Mouse (Mus musculus) cerebellum, postnatal 4 days (tissue): ENCODE measurements around the gene Zmynd19.
A peak's percentile ranks its signal among the peaks of the same experiment; 100 is the strongest.
"Not testable (repeated sequence)": the region's sequence is repeated elsewhere in the genome, so short reads cannot be mapped to it uniquely, and the experiment has no call there.

Source experiments
- DNase-seq, 2 experiments: peaks; one replicate each; pipeline ENCODE4 v3.0.0; 2022; ENCODE audit warnings: low spot score in 2 of 2, mixed read lengths in 1 of 2

Gene Zmynd19

DNA sequence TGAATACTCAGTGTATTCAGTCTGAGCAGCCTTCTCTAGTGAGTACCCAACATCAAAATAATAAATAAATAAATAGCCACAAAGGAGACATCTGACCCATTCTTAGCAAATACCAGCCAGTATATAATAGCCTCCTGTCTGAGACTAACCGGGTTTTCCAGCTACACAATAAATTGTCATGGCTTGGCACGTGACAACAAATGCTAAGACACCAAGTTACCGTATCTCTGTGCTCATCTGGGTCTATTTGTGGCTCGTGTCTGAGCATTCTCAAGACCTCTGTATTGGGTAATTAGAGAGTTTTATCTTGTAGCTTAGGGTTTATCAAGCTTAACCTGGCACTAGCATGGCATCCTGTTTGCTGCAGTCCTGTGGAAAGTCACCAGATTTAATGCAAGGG, 7.5 kb upstream of the Zmynd19 start:
- no peak for DNase-seq

DNA sequence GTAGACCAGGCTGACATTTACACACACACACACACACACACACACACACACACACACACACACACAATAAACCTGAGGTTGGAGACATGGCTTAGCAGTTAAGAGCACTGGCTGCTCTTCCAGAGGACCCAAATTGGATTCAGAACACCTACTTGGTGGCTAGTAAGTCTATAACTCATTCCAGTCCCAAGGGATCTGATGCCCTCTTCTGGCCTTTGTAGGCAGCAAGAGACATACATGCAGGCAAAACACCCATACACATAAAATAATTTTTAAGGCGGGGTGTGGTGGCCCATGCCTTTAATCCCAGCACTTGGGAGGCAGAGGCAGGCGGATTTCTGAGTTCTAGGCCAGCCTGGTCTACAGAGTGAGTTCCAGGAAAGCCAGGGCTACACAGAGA, 5.3 kb upstream of the Zmynd19 start:
- not testable (repeated sequence) for DNase-seq

DNA sequence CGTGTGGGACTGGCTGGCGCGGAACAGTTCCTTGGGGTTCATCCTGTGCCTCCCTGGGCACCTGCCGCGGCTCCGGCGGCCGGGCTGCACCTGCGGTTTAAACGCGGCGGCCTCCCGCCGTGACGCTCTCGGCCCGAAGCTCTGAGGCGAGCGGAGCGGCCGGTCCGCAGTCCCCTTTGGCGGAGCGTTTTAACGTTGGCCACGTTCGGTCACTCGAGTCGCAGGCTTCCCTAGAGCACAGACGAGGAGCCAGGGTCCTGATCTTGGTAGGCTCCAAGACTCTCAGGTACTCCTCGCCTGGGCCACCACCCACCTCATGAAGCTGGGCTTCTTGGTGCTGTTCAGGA, 570 bp downstream of the Zmynd19 start:
- DNase-seq: no peak

DNA sequence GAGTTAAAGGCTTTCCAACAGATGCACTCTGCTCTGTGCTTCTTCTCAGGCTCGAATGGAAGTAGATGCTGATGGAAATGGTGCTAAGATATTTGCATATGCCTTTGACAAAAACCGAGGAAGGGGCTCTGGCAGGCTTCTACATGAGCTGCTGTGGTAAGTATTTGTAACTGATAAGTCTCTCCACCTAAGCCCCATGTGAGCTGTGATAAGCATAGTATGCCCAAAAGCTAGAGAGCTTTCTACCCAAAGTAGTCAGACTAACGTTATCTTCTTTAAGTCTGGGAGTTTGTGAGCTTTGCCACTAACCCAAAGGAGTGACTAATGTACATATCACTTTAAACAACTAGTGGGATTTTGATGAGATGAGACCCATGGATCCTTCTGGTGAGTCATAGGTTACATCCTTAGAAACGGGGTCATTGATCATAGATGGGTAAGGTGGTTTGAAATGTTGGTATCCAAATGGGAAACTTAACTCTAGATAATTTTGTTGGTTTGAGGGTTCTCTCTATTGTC, 3.0 kb downstream of the Zmynd19 start:
- no peak for DNase-seq

DNA sequence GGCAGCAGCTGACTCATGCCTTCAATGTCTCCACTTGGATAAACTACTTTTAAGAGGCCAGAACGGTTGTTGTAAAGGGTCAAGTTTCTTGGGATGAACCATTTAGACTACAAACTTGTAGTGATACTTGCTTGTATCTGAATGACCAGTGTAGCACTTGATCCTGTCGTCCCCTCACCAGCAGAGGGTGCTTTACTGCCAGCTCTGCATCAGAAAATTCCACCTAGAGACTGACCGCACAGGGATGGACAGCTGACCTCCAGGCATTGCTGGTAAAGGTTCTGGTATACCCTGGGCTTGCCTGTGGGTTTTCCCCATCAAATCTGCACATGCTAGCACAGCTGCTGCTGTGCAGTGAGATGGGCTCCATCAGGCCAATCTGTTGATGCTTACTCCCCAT, 11.3 kb downstream of the Zmynd19 start:
- DNase-seq: peak in 1 of 2 experiments; percentile 13

DNA sequence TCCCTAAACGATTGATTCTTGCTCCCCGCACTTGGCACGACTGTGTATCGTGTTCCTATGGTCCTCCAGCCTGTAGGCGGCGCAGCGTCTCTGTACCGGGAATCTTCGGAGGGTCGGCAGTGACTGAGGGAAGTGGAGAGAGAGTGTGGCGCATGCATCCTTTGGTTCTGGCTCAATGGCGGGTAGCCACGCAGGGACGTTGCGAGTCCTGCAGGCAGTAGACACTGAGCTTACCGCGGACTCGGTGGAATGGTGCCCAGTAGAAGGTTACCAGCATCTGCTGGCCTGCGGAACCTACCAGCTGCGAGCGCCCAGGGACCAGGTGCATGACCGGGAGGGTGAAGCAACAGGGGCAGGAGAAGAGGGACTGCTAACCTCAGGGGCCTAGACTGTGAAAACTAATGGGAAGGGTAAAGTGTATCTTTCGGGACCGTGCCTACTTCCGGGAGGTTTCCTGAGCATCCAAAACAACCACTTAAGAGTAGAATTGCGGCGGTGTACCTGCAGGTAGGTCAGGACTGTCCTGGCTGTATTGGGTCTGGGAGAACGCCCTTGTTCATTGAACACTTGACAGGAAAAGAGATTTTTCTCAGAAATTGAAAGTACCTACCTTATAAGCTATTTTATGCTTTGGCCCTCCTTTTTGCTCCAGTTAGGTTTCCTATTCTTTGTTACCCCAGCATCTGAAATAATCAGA, 12.9 kb downstream of the Zmynd19 start, which contains the start of gene Dph7:
Dph7 (plus strand) TSS at position 97 of the 697 bp plus-strand sequence.
- DNase-seq: peak; percentile 70 to 89

DNA sequence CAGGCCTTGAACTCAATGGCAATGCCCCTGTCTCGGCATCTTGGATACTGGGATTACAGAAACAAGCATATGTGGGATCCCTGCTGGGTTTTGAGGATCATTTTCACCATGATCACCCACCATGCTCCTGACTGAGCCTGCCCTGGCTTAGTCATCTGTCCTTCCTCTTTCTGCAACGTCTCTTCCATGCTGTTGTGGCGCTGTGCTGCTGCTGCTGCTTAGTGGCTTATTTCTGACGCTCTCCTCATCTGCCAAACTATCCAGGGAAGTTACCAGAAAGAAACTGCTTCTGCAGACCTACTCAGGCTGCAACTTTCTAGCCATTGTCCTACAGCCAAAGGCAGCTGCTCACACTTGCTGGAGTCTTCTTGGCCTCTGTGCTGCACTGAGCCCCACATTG, 20.8 kb downstream of the Zmynd19 start:
- no peak for DNase-seq

DNA sequence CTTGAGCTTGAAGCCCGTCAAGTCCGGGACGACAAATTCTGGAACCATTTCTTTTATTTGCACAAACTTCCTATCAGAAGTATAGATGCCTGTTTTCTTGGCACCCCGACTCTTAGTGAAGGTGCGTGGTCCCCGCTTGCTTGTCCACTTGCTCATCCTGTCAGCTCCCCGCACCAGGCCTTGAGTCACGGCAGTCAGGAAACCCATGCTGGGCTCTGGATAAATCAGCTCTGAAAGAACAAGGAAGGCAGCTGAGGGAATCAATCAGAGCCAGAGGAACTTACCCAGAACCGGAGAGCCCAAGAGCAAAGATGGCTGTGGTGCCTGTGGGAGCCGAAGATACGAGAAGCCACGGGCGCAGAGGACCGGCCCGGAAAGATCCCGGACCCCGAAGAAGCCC, 24.9 kb downstream of the Zmynd19 start:
- not testable (repeated sequence) for DNase-seq

DNA sequence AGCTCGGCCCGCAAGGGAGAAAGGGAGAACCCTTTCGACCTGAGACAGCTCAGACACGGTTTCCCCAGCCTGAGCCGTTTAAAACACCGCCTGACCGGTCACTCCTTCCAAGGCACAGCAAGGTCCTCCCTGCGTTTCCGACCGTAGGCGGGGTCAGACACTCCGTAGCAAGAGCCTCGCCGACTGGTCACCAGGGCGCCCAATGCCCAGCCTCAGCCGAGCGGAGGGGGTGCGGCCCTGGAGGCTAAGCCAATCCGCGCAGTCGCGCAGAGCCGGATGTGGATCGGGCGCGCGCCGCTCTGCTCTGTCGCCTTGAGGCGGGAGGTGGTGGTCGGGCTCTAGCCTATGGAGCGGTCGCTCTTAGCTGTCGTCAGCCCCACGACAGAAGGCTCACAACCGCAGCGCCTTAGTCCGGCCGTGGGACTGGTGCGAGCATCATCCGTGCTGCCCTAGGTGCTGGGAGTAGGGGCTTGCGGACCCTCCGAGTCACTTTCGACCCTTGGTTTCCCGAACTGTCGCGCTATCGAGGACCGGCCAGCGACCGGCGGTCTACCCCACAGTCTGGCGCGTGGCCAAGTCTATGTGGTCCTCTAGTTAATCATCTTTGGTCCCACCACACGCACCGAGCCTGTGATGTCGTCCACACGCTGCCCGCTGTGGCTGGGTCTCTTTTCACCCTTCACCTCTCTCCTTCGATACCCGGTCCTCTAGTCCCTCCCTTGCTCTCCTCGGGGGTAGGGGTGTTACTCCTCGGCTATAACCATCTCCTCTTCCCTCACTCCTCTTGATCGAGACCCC, 25.5 kb downstream of the Zmynd19 start, which contains the start of gene Mrpl41:
Mrpl41 (minus strand) TSS at position 193 of the 798 bp plus-strand sequence.
- peak; percentile 88 to 96 for DNase-seq

DNA sequence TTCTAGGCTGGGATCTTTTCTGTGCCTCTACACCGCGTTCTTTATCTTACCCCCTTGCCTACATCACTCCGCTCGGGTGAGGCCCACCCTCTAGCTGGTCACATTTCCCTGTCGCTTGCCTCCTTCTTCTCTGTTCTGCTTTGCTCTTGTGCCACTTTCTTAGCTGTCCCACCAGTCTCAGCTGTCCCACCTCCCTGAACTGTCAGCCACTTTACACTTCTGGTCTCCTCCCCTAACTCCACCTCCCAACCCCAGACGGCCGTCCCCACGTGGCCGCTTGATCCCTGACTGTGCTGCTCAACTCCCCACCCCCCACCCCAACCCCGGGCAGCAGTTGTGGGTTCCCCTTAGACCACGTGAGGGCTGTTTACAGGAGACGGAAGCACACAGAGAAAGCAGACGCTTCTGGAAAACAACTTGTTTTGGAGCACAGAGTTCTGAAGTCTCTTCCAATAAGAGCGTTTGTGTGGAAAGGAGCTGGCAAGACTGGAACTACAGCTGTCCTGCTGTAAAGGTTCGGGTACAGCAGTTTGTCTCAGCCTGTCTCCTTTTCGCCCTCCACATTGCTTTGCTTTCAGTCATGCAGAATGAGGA, 26.2 kb downstream of the Zmynd19 start, which contains the start of gene Pnpla7:
Pnpla7 (plus strand) TSS at position 330 of the 594 bp plus-strand sequence.
- peak in 1 of 2 experiments; percentile 46 for DNase-seq

DNA sequence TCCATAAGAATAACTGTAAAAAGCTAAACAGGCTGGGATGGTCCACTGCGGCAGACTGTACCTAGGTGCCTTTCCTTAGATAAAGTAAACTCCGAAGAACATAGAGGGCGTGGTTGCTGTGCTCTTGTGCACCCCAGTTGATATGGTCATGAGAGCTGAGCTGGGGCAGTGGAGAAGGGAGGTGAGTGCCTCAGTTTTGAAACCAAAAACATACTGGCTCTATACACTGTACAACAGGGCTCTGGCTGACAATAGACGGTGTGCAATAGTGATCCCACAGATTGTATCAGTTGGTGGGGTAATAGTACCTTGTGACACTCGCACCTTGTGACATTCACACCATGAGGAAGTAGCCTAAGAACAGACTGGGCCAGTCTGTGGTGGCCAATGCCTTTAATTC, 27.4 kb downstream of the Zmynd19 start:
- no peak for DNase-seq

DNA sequence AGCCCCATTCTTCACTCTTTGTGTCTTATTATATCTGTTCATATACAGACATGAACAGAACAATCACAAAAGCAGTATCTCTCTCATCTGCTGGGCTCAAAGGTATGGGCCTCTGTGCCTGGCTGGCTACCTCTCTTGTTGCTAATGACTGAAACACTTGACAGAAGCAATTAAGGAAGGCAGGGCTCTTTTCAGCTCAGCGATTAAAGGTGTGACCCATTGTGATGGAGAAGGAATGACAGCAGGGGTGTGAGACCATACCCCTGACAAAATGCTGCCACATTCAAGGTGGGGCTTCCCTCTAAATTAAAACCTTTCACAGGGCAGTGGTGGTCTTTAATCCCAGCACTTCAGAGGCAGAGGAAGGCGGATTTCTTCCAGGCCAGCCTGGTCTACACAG, 38.2 kb downstream of the Zmynd19 start:
- no peak for DNase-seq

DNA sequence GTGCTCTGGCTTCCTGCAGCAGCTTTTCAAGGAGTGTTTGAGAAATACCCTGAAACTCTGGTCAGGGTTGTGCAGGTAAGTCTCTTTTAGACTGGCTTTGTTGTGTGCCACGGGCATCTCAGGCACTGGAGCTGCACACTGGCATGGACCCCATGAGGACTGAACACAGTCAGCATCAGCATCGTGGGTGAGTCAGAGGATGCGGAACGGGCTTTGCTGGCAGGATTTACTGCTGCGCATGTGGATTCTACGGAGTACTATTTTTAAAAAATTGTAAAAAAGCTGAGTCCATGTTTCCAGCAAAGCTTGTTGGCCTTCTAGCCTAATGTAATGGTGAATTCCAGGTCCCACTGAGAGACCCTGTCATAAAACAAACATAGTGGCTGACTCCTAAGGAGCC, 45.7 kb downstream of the Zmynd19 start:
- DNase-seq: no peak

DNA sequence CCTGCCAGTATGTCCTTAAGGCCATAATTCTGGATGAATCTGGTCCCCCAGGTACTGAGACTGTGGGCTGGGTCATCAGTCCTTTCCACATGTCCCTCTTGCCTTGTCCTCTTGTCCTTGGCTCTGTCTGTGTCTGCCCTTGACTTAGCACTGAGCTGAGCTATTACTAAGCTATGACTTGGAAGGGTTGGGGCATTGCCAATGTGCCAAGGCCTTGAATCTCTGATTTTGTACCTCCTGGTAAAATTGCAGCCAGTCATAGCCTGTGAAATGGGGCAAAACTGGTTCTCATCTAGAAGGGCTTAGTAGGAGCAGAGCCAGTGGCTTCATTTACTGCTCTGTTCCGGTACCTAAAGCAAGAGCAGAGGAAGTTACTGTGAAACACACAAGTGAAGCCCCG, 46.9 kb downstream of the Zmynd19 start:
- no peak for DNase-seq

DNA sequence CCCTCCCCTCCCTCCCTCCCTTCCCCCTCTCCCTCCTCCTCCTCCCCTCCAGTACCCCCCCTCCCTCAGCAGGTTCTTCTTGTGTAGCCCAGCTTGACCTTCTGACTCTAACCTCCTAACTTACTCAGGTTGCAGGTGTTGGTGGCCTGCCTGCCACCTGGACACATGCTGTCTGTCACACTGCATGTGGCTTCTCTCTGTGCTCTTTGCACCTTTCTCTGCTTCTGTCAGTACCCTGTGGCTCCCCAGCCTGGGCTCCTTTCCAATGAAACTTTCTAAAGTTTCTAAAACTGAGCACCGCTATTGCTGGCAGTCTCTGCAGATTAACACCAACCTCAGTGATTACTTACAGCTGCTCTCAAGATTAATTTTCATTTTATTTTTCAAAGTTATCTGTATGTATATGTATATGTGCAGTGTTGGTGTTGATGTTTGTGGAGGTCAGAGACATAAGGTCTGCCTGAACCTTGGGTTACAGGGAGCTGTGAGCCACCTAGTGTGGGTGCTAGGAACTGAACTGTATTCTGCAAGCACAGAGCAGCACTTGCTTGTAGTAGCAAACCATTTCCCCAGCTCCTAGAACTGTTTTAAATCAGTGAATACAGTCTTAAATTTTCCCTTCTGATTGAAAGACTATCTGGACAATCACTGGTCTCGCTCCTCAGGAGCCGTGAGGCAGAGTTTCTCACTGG, 51.1 kb downstream of the Zmynd19 start:
- peak in 1 of 2 experiments; percentile 24 for DNase-seq

DNA sequence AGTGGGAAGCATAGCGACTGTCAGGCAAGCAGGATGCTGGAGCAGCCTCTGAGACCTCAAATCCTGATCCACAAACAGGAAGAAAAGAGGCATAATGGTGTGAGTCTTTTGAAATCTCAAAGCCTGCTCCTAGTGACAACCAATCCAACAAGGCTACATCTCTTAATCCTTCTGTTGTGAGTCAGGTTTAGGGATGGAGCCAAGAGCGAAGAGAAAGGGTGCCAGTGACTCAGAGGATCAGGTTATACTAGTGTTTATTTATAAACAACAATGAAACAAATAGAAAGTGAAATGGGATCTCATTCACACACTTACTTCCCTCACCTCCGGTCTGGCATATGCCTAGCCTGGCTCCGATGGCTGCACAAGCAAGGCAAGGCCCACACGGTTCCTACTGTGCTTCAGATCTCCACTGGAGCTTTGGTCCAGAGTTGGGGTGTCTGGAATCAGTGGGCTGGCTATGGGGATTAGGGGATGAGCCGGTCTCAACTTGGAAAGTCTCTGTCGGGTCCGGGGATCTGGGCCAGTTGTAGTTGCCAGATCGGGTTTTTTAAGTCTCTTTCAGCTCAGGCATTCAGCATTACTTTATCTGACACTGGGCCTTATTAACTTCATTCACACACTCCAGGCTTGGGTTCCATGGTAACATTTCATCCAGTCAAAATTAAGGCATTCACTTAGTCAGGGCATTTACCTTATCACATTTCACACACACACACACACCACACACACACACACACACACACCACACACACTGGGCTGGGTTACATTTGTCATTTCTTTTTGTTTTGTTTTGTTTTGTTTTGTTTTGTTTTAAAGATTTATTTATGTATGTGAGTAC, 54.6 kb downstream of the Zmynd19 start:
- peak in 1 of 2 experiments; percentile 8 for DNase-seq

DNA sequence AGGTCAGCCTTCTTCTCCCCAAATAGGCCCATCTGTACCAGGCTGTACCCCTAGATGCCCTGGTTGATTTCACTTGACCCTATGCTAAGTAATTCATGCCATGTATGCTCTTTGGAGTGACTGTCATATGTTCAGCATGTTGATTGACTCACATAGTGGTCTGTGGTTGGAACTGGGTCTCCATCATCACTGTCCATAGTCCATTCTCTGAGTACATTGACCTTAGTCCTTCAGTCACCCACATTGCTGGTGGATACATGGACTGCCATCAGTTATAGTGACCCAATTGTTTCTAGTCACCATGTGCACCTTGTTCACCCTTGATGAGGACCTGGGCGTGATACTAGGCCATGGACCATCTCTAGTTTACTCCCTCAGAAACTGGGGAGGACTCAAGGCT, 57.2 kb downstream of the Zmynd19 start:
- no peak for DNase-seq

DNA sequence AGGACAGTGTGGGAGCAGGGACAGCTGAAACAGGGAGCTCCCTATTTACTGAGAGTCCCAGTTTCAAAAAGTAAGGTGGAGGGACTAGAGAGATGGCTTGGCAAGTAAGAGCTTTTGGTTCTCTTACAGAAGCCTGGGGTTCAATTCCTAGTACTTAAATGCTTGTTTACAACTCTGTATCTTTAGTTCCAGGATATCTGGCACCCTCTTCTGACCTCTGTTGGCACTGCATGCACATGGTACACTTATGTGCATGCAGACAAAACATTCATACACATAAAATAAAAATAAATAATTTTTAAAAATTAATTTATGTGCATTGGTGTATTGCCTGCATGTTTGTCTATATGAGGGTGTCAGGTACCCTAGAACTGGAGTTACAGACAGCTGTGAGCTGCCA, 58.7 kb downstream of the Zmynd19 start:
- no peak for DNase-seq
